Mouse (Mus musculus) hindbrain, embryonic 11.5 days (tissue): ENCODE results near the gene Kdm2a. TPM values are rescaled to one million over a fixed set of nuclear protein-coding genes. Genes with fewer than 3 reads are reported as not detected.

Experiments
- ATAC-seq: fragments of 200-750 bp; cut with Nextera tagmentation; 2 replicates; pipeline ENCODE4 v1.8.0; 2017; ENCODE audit warnings: mild to moderate bottlenecking, moderate TSS enrichment, moderate library complexity; ENCODE audit not compliant: low FRiP score
- DNase-seq: peaks from one replicate; pipeline ENCODE4 v3.0.0-alpha.2; 2015; ENCODE audit warnings: low spot score
- H3K27ac ChIP-seq: fragments of 300-500 bp; sonication (generic); 2 replicates; pipeline ENCODE4 v1.5.1; 2014; ENCODE audit warnings: mild to moderate bottlenecking, low read depth, low read length
- H3K27me3 ChIP-seq: fragments of 300-500 bp; sonication (generic); 2 replicates; pipeline ENCODE4 v1.6.1; 2014; ENCODE audit warnings: mild to moderate bottlenecking, low read length, moderate library complexity, mixed read lengths; ENCODE audit not compliant: control insufficient read depth, insufficient read depth
- H3K36me3 ChIP-seq: fragments of 300-500 bp; sonication (generic); 2 replicates; pipeline ENCODE4 v1.6.1; 2014; ENCODE audit warnings: mild to moderate bottlenecking, low read length, moderate library complexity, mixed read lengths; ENCODE audit not compliant: control insufficient read depth, insufficient read depth
- H3K4me1 ChIP-seq: fragments of 300-500 bp; sonication (generic); replicated peaks from 2 replicates; pipeline ENCODE4 v1.6.1; 2014; ENCODE audit warnings: low read length, mixed read lengths; ENCODE audit not compliant: control insufficient read depth, insufficient read depth
- H3K4me2 ChIP-seq: fragments of 300-500 bp; sonication (generic); replicated peaks from 2 replicates; pipeline ENCODE4 v1.6.1; 2014; ENCODE audit warnings: mild to moderate bottlenecking, low read depth, low read length
- H3K4me3 ChIP-seq: fragments of 300-500 bp; sonication (generic); 2 replicates; pipeline ENCODE4 v1.5.1; 2014; ENCODE audit warnings: low read depth, low read length
- H3K9ac ChIP-seq: fragments of 300-500 bp; sonication (generic); 2 replicates; pipeline ENCODE4 v1.6.1; 2014; ENCODE audit warnings: low read depth, low read length
- H3K9me3 ChIP-seq: fragments of 300-500 bp; sonication (generic); 2 replicates; pipeline ENCODE4 v1.6.1; 2016; ENCODE audit warnings: low read length; ENCODE audit not compliant: control insufficient read depth
- WGBS: fragments of 180-500 bp; shearing (Covaris S2); extraction: QIAGEN DNeasy Blood & Tissue Kit; methylation state at CpG from one replicate; pipeline ENCODE4 v1.1.7; 2014; 5-methylcytosine and 5-hydroxymethylcytosine counted together
- polyA plus RNA-seq: library from polyadenylated mRNA; unstranded; fragments of >200 nt; fragmentation: Nextera tagmentation; extraction: Ambion mirVana; gene quantifications from 2 replicates; pipeline ENCODE4 v1.2.1, GENCODE M21; 2014

The Kdm2a gene
- polyA plus RNA-seq, 1 experiment from 2014 or later = 44.0 TPM

DNA sequence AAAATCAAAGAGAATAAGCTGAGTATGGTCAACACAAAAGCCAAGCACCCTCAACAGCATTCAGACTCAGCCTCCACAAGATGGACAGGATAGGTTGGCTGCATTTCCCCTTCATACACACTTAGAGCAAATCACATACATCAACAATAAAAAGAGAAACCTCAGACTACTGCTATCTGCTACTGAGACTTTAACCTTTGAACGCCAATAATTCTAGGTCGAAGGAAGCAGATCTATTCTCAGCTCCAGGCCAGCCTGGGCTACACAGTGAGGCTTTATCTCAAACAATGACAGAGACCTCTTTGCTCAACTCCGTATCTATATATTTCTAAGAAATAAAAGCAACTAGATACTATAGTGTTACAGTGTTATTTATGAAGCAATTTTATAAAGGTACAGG, 66.8 kb downstream of the Kdm2a start:
- ATAC-seq (no peak), DNase-seq (no peak)
- WGBS = 92% methylated on average over 3 of the region's 3 CpGs
- no peaks in the 10 kb centered on the region for H3K9me3 ChIP-seq
- peaks cover 9% of the 10 kb centered on the region for H3K36me3 ChIP-seq
- H3K9ac ChIP-seq = no peak overlapping the region
- no peak overlapping the region for H3K27ac ChIP-seq
- H3K4me2 ChIP-seq = no peak overlapping the region
- no peaks in the 10 kb centered on the region for H3K27me3 ChIP-seq
- H3K4me3 ChIP-seq = no peak overlapping the region
- peaks cover 2% of the 10 kb centered on the region; the same call in 1 of the 2 replicates for H3K4me1 ChIP-seq

DNA sequence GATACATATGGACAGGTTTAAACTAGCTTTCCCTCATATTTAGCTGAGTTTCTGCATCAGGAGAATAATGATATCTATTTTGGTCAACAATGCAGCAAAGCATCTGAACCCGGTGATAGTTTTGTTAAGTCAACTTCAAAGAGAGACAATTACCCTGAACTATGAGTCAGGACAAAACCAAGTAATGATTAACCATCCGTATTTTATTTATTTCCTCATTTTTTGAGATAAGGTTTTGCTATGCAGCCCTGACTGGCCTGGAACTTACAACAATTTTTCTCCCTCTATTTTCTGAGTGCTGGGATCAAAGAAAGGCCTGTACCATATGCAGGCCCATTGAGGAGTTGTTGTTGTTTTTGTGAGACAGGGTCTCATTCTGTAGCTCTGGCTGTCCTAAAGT, 67.5 kb downstream of the Kdm2a start:
- Histone ChIP-seq H3K4me2 (no peak overlapping the region), H3K27me3 (no peaks in the 10 kb centered on the region), H3K4me3 (no peak overlapping the region), H3K9ac (no peak overlapping the region), H3K27ac (no peak overlapping the region), H3K4me1 (peaks cover 2% of the 10 kb centered on the region; the same call in 1 of the 2 replicates), H3K9me3 (no peaks in the 10 kb centered on the region), H3K36me3 (peaks cover 13% of the 10 kb centered on the region)
- WGBS = 94% methylated on average over 2 of the region's 2 CpGs
- DNase-seq = no peak
- ATAC-seq = no peak

GRCm38 (mm10) chr19:4328737-4329304, 69.3 kb downstream of the Kdm2a start:
- WGBS = 94% methylated on average over 8 of the region's 8 CpGs
- H3K9ac ChIP-seq = no peak overlapping the region
- H3K36me3 ChIP-seq = peaks cover 13% of the 10 kb centered on the region
- ATAC-seq (no peak), DNase-seq (no peak)
- H3K27me3 ChIP-seq = no peaks in the 10 kb centered on the region
- no peak overlapping the region for H3K4me3 ChIP-seq
- H3K9me3 ChIP-seq = no peaks in the 10 kb centered on the region
- peaks cover 2% of the 10 kb centered on the region; the same call in 1 of the 2 replicates for H3K4me1 ChIP-seq
- no peak overlapping the region for H3K27ac ChIP-seq
- H3K4me2 ChIP-seq = no peak overlapping the region

DNA sequence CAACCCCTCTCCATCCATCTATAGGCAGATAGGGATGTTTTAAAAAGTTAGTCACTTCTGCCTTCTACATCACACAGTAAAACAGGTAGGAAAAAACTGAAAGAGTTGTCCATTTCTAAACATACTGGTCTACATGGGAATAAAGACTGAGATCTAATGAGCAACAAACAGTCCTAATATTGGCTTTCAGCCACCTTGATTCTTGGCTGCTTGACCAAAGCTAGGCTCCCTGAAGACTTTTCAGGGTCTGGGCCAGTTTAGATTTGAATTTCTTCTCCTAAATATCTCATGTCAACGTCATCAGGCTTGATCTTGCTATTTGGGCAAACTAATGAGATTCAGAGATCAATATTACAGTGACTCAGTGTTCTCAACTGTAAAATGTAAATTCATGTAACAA, 71.2 kb downstream of the Kdm2a start:
- H3K4me3 ChIP-seq = no peak overlapping the region
- peaks cover 15% of the 10 kb centered on the region for H3K36me3 ChIP-seq
- no peak overlapping the region for H3K9ac ChIP-seq
- no peak for ATAC-seq
- no peaks in the 10 kb centered on the region for H3K27me3 ChIP-seq
- H3K9me3 ChIP-seq = no peaks in the 10 kb centered on the region
- WGBS = 89% methylated on average over 1 of the region's 1 CpGs
- H3K4me1 ChIP-seq = peaks cover under 1% of the 10 kb centered on the region; the same call in 1 of the 2 replicates
- no peak overlapping the region for H3K4me2 ChIP-seq
- no peak for DNase-seq
- no peak overlapping the region for H3K27ac ChIP-seq

DNA sequence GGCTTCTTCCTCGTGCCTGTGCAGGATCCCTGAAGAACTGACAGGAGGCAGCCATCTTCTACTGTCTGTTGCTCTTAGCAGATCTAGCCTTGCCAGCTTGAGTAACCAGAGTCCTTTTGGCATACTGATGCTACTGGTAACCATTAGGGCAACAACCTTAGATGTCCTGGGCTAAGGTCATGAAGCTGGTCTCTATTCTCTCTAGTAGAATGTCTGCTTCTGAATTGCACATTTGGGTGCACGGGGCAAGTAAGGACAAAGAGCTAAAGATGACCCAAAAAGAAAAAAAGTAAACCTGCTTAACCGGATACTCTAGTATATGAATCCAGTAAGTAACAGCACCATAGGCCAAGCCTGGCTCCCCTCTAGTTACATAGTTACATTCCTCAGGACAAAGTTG, 72.0 kb downstream of the Kdm2a start:
- Histone ChIP-seq H3K4me2 (no peak overlapping the region), H3K9ac (no peak overlapping the region), H3K27me3 (no peaks in the 10 kb centered on the region), H3K4me3 (no peak overlapping the region), H3K27ac (no peak overlapping the region), H3K9me3 (no peaks in the 10 kb centered on the region), H3K4me1 (no peaks in the 10 kb centered on the region), H3K36me3 (peaks cover 16% of the 10 kb centered on the region)
- ATAC-seq (no peak), DNase-seq (no peak)
- 87% methylated on average over 3 of the region's 3 CpGs for WGBS

GRCm38 (mm10) chr19:4322134-4322533, 76.0 kb downstream of the Kdm2a start:
- no peaks in the 10 kb centered on the region for H3K9me3 ChIP-seq
- no peak overlapping the region for H3K9ac ChIP-seq
- 92% methylated on average over 3 of the region's 3 CpGs for WGBS
- no peak for DNase-seq
- peaks cover 29% of the 10 kb centered on the region for H3K36me3 ChIP-seq
- H3K27me3 ChIP-seq = no peaks in the 10 kb centered on the region
- no peak overlapping the region for H3K27ac ChIP-seq
- H3K4me2 ChIP-seq = no peak overlapping the region
- no peak for ATAC-seq
- H3K4me1 ChIP-seq = no peaks in the 10 kb centered on the region
- no peak overlapping the region for H3K4me3 ChIP-seq

DNA sequence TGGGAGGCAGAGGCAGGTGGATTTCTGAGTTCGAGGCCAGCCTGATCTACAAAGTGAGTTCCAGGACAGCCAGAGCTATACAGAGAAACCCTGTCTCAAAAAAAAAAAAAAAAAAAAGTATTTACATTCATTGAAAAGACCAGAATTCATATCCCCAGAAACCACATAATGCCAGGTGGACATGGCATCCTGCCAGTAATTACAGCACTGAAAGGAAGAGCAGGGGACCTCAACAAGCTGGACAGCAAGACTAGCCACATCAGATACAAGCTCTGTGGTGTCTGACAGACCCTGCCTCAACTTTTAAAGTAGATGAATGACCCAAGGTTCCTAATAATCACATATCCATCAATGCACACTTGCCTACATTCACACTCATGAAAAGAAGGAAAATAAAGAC, 76.5 kb downstream of the Kdm2a start:
- Histone ChIP-seq H3K9me3 (no peaks in the 10 kb centered on the region), H3K9ac (no peak overlapping the region), H3K36me3 (peaks cover 30% of the 10 kb centered on the region), H3K4me1 (no peaks in the 10 kb centered on the region), H3K4me3 (no peak overlapping the region), H3K27me3 (no peaks in the 10 kb centered on the region), H3K27ac (no peak overlapping the region), H3K4me2 (no peak overlapping the region)
- DNase-seq (no peak), ATAC-seq (no peak)
- 67% methylated on average over 1 of the region's 1 CpGs for WGBS

GRCm38 (mm10) chr19:4319272-4319671, 78.8 kb downstream of the Kdm2a start:
- H3K9ac ChIP-seq = no peak overlapping the region
- no peak overlapping the region for H3K4me2 ChIP-seq
- ATAC-seq (no peak), DNase-seq (no peak)
- H3K4me1 ChIP-seq = no peaks in the 10 kb centered on the region
- H3K4me3 ChIP-seq = no peak overlapping the region
- H3K36me3 ChIP-seq = peaks cover 27% of the 10 kb centered on the region
- H3K27ac ChIP-seq = no peak overlapping the region
- H3K27me3 ChIP-seq = no peaks in the 10 kb centered on the region
- H3K9me3 ChIP-seq = no peaks in the 10 kb centered on the region
- 93% methylated on average over 4 of the region's 4 CpGs for WGBS

GRCm38 (mm10) chr19:4317181-4317580, 80.9 kb downstream of the Kdm2a start:
- Histone ChIP-seq H3K36me3 (peaks cover 26% of the 10 kb centered on the region), H3K4me3 (no peak overlapping the region), H3K4me2 (no peak overlapping the region), H3K9ac (no peak overlapping the region), H3K4me1 (no peaks in the 10 kb centered on the region), H3K27ac (no peak overlapping the region), H3K27me3 (no peaks in the 10 kb centered on the region), H3K9me3 (no peaks in the 10 kb centered on the region)
- WGBS = 86% methylated on average over 3 of the region's 3 CpGs
- DNase-seq (no peak), ATAC-seq (no peak)
